Mouse (Mus musculus): Measurements from ENCODE around the gene Focad. TPM values are rescaled to one million over a fixed set of nuclear protein-coding genes. Genes with fewer than 3 reads are reported as not detected.

Focad gene
- polyA plus RNA-seq, 1 experiment from 2014 or later = 6.5 TPM

DNA sequence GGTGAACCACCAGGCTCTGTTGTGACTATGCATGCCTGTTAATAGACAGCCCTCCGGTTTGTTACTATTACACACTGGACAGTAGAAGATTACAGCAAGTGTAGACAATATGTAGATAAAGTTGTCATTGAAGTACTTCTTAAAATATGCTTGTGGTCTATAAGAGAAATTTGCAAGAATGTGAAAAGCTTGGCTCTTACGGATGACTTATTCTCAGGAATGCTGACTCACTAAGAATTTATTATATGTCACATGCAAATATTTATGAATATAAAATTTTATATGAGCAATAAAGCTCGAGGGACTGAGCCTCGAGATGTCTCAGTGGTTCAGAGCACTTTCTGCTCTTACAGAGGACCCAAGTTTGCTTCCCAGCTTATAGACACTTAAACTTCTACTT, 240.1 kb downstream of the Focad start:
- WGBS = 43% methylated on average over 4 of the region's 4 CpGs
- DNase-seq (ENCODE audit: low spot score) = no peak
- Histone ChIP-seq H3K9ac (ENCODE audit: low read length) (no peak overlapping the region), H3K4me2 (replicated peaks; ENCODE audit: low read depth) (no peak overlapping the region), H3K4me1 (replicated peaks; ENCODE audit: control insufficient read depth, insufficient read depth) (no peaks in the 10 kb centered on the region), H3K9me3 (ENCODE audit: control insufficient read depth, low read length) (no peaks in the 10 kb centered on the region), H3K27ac (replicated peaks) (no peak overlapping the region), H3K4me3 (ENCODE audit: low read depth, low read length) (no peak overlapping the region), H3K36me3 (ENCODE audit: control insufficient read depth, insufficient read depth, low read length) (no peaks in the 10 kb centered on the region), H3K27me3 (ENCODE audit: control insufficient read depth, insufficient read depth, low read length) (no peaks in the 10 kb centered on the region)
- TF ChIP-seq EP300 (optimal IDR thresholded peaks at IDR 0.05) (no peak), CTCF (IDR thresholded peaks at IDR 0.05; ENCODE audit: low read depth) (no peak)
- ATAC-seq (ENCODE audit: low FRiP score, low TSS enrichment) = no peak

DNA sequence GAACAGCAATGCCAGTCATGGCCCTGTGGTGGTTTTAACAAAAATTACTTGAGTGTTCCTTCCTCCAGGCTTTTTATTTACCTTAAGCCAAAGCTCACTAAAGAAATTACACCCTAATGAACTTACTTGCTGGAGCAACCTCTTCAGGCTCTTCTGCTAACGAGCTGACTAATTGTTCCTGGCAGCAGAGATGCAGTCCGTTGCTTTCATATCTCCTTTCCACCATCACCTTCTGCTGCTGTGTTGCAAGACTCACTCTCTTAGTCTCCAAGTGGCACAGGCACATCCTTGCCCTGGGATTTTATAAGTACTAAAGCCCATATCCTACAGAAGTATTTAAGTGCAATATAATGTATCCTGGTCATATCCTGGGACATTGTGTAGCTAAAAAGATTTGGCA, 242.3 kb downstream of the Focad start:
- no peaks in the 10 kb centered on the region for H3K9me3 ChIP-seq (ENCODE audit: control insufficient read depth, low read length)
- no peak overlapping the region for H3K4me2 ChIP-seq (replicated peaks; ENCODE audit: low read depth)
- DNase-seq (ENCODE audit: low spot score) = no peak
- H3K36me3 ChIP-seq (ENCODE audit: control insufficient read depth, insufficient read depth, low read length) = no peaks in the 10 kb centered on the region
- H3K27ac ChIP-seq (replicated peaks) = no peak overlapping the region
- ATAC-seq (ENCODE audit: low FRiP score, low TSS enrichment) = no peak
- H3K27me3 ChIP-seq (ENCODE audit: control insufficient read depth, insufficient read depth, low read length) = no peaks in the 10 kb centered on the region
- no peak overlapping the region for H3K4me3 ChIP-seq (ENCODE audit: low read depth, low read length)
- 62% methylated on average over 2 of the region's 2 CpGs for WGBS
- H3K9ac ChIP-seq (ENCODE audit: low read length) = no peak overlapping the region
- TF ChIP-seq EP300 (optimal IDR thresholded peaks at IDR 0.05) = no peak
- TF ChIP-seq CTCF (IDR thresholded peaks at IDR 0.05; ENCODE audit: low read depth) = no peak
- no peaks in the 10 kb centered on the region for H3K4me1 ChIP-seq (replicated peaks; ENCODE audit: control insufficient read depth, insufficient read depth)

DNA sequence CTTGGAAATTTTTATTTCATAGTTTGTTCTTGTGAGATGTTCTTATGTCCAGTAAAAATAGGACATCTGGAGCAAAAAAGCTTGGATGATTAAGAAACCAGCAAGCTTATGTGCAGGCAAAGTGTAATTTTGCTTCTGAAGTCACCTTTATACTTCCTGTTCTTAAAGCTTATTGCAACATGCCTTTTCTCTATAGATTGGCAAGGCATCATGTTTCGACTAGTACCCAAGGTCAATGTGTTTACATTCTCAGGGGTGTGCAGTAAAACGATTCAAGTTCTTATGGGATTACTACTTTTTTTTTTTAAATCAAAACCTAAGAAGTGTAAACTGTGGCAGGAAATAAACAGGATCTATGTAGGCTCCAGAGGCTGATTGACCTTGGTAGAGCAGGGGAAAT, 242.9 kb downstream of the Focad start:
- Histone ChIP-seq H3K27me3 (ENCODE audit: control insufficient read depth, insufficient read depth, low read length) (no peaks in the 10 kb centered on the region), H3K4me3 (ENCODE audit: low read depth, low read length) (no peak overlapping the region), H3K9ac (ENCODE audit: low read length) (no peak overlapping the region), H3K4me1 (replicated peaks; ENCODE audit: control insufficient read depth, insufficient read depth) (no peaks in the 10 kb centered on the region), H3K36me3 (ENCODE audit: control insufficient read depth, insufficient read depth, low read length) (no peaks in the 10 kb centered on the region), H3K9me3 (ENCODE audit: control insufficient read depth, low read length) (no peaks in the 10 kb centered on the region), H3K27ac (replicated peaks) (peak overlapping the region; percentile 42; the same call in 1 of the 2 replicates), H3K4me2 (replicated peaks; ENCODE audit: low read depth) (no peak overlapping the region)
- no peak for TF ChIP-seq CTCF (IDR thresholded peaks at IDR 0.05; ENCODE audit: low read depth)
- no peak for TF ChIP-seq EP300 (optimal IDR thresholded peaks at IDR 0.05)
- DNase-seq (ENCODE audit: low spot score) = no peak
- WGBS = 34% methylated on average over 2 of the region's 2 CpGs
- no peak for ATAC-seq (ENCODE audit: low FRiP score, low TSS enrichment)

DNA sequence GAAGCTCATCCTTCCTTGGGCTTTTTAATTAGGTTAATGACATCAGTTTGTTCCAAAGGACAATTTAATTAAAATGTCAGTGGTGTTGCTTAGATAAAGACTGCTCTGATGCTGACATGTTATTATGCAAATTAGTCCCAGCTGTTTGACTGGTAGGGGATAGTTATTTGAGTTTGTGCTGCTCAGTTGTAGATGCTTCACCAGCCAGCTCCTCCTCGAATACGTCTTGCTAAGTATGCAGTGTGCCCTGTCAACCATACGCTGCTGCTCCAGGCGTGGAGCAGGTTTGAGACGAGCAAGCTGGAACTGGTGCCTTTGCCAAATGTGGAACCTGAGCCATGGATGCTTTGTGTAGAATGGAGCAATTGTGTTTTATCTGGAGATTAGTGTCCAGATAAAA, 243.7 kb downstream of the Focad start:
- TF ChIP-seq EP300 (optimal IDR thresholded peaks at IDR 0.05) = no peak
- TF ChIP-seq CTCF (IDR thresholded peaks at IDR 0.05; ENCODE audit: low read depth) = no peak
- no peak for ATAC-seq (ENCODE audit: low FRiP score, low TSS enrichment)
- Histone ChIP-seq H3K36me3 (ENCODE audit: control insufficient read depth, insufficient read depth, low read length) (no peaks in the 10 kb centered on the region), H3K9ac (ENCODE audit: low read length) (no peak overlapping the region), H3K4me3 (ENCODE audit: low read depth, low read length) (no peak overlapping the region), H3K4me1 (replicated peaks; ENCODE audit: control insufficient read depth, insufficient read depth) (no peaks in the 10 kb centered on the region), H3K4me2 (replicated peaks; ENCODE audit: low read depth) (no peak overlapping the region), H3K9me3 (ENCODE audit: control insufficient read depth, low read length) (no peaks in the 10 kb centered on the region), H3K27me3 (ENCODE audit: control insufficient read depth, insufficient read depth, low read length) (no peaks in the 10 kb centered on the region), H3K27ac (replicated peaks) (no peak overlapping the region)
- 55% methylated on average over 5 of the region's 5 CpGs for WGBS
- no peak for DNase-seq (ENCODE audit: low spot score)

DNA sequence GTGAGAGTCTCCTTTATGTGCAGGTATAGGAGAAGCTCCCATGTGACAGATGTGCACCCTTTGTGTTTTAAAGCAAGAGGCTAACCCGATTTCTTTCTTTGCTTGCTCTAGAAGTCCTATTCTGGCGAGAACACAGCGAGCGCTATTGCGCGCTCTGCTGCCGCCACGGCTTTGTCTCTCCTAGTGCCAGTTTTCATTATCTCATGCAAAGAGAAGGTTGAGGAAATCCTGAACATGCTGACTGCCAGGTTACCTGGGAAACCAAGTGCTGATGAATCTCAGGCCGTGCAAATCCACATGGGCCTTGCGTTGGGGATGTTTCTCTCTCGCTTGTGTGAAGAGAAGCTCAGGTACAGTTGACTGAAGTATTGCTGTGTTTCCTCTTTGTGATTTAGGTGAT, 250.0 kb downstream of the Focad start:
- DNase-seq (ENCODE audit: low spot score) = no peak
- H3K4me3 ChIP-seq (ENCODE audit: low read depth, low read length) = no peak overlapping the region
- WGBS = 87% methylated on average over 11 of the region's 11 CpGs
- no peaks in the 10 kb centered on the region for H3K36me3 ChIP-seq (ENCODE audit: control insufficient read depth, insufficient read depth, low read length)
- no peak overlapping the region for H3K27ac ChIP-seq (replicated peaks)
- ATAC-seq (ENCODE audit: low FRiP score, low TSS enrichment) = no peak
- TF ChIP-seq CTCF (IDR thresholded peaks at IDR 0.05; ENCODE audit: low read depth) (no peak), EP300 (optimal IDR thresholded peaks at IDR 0.05) (no peak)
- H3K4me1 ChIP-seq (replicated peaks; ENCODE audit: control insufficient read depth, insufficient read depth) = no peaks in the 10 kb centered on the region
- no peaks in the 10 kb centered on the region for H3K9me3 ChIP-seq (ENCODE audit: control insufficient read depth, low read length)
- H3K27me3 ChIP-seq (ENCODE audit: control insufficient read depth, insufficient read depth, low read length) = no peaks in the 10 kb centered on the region
- no peak overlapping the region for H3K4me2 ChIP-seq (replicated peaks; ENCODE audit: low read depth)
- H3K9ac ChIP-seq (ENCODE audit: low read length) = no peak overlapping the region

DNA sequence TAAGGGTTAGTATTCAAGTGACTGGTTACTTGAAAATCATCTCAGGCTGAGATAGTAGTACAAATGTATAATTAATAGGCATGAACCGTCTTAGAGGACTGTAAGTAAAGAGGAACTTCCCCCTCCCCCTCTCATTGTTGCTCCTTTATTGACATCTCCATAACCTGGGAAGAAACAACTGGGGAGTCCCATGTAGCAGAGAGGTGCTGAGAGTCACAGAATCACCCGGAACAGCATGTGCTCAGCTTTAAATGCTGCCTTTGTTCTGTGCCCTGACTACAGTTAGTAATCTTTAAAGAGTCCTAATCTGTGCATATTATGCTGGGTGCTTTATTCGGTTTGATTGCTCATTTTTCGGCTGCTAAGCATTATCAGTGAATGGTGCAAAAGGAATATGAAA, 250.6 kb downstream of the Focad start:
- ATAC-seq (ENCODE audit: low FRiP score, low TSS enrichment) = no peak
- Histone ChIP-seq H3K4me1 (replicated peaks; ENCODE audit: control insufficient read depth, insufficient read depth) (no peaks in the 10 kb centered on the region), H3K36me3 (ENCODE audit: control insufficient read depth, insufficient read depth, low read length) (no peaks in the 10 kb centered on the region), H3K27ac (replicated peaks) (no peak overlapping the region), H3K9ac (ENCODE audit: low read length) (no peak overlapping the region), H3K27me3 (ENCODE audit: control insufficient read depth, insufficient read depth, low read length) (no peaks in the 10 kb centered on the region), H3K4me2 (replicated peaks; ENCODE audit: low read depth) (no peak overlapping the region), H3K9me3 (ENCODE audit: control insufficient read depth, low read length) (no peaks in the 10 kb centered on the region), H3K4me3 (ENCODE audit: low read depth, low read length) (no peak overlapping the region)
- DNase-seq (ENCODE audit: low spot score) = no peak
- WGBS = 64% methylated on average over 4 of the region's 4 CpGs
- TF ChIP-seq EP300 (optimal IDR thresholded peaks at IDR 0.05) (no peak), CTCF (IDR thresholded peaks at IDR 0.05; ENCODE audit: low read depth) (no peak)
